8 mouse cellular contexts compared by ENCODE assay signal in genomic region chr1:171246709-171247452, GRCm38 (mm10). TPM values are rescaled to one million over a fixed set of nuclear protein-coding genes. Genes with fewer than 3 reads are reported as not detected.
DNase-seq lines count a peak whose midpoint lies in the region; ATAC-seq and TF ChIP-seq lines count a peak whose summit lies in the region.

No protein-coding gene starts in this region.

- peaks cover 2 to 21% of the 10 kb centered on the region in 2 experiments; a peak in 3 of 4 replicates for H3K4me1 ChIP-seq in MEL (ENCODE audit: control insufficient read depth in 1 of 2, insufficient read depth in 2 of 2, low read length in 2 of 2)
- peaks cover 3% of the 10 kb centered on the region; the same call in 1 of the 2 replicates for H3K4me1 ChIP-seq in cerebellum, adult 2 months (ENCODE audit: control insufficient read depth, insufficient read depth, low read length)
- peaks cover 10% of the 10 kb centered on the region; the same call in 1 of the 2 replicates for H3K4me1 ChIP-seq in forebrain, postnatal 0 days (ENCODE audit: insufficient read depth)
- peaks cover 56% of the 10 kb centered on the region for H3K4me1 ChIP-seq in lung, embryonic 15.5 days

- TF ChIP-seq CTCF in MEL (IDR thresholded peaks at IDR 0.05 in 2 of 3, conservative IDR thresholded peaks at IDR 0.05 in 1 of 3; ENCODE audit: control insufficient read depth in 1 of 3, insufficient read depth in 1 of 3, low read depth in 2 of 3, low read length in 3 of 3, poor library complexity in 1 of 3, severe bottlenecking in 1 of 3): peak; percentile 63 to 86 (median 78); a peak in 5 of 6 replicates
- TF ChIP-seq CTCF in cerebellum, adult 2 months (IDR thresholded peaks at IDR 0.05; ENCODE audit: borderline replicate concordance, insufficient read depth, low read depth, low read length): peak; percentile 74
- TF ChIP-seq CTCF in forebrain, postnatal 0 days (IDR thresholded peaks at IDR 0.05; ENCODE audit: low read depth): peak; percentile 95

- H3K79me2 ChIP-seq in MEL (ENCODE audit: control insufficient read depth, insufficient read depth, low read length, poor library complexity): peaks cover 11% of the 10 kb centered on the region

- peak; percentile 96 for ATAC-seq in forebrain, postnatal 0 days
- ATAC-seq in lung, embryonic 15.5 days (ENCODE audit: borderline replicate concordance, extremely low read depth, low FRiP score, low TSS enrichment): peak; percentile 86

- under 1% methylated on average over 41 of the region's 41 CpGs for WGBS in cerebellum, adult 2 months
- WGBS in forebrain, postnatal 0 days: 2% methylated on average over 41 of the region's 41 CpGs
- WGBS in lung, embryonic 15.5 days: under 1% methylated on average over 41 of the region's 41 CpGs

- H3K9ac ChIP-seq in MEL (ENCODE audit: control insufficient read depth, low read depth, low read length, poor library complexity, severe bottlenecking): peak overlapping the region; percentile 86
- H3K9ac ChIP-seq in forebrain, postnatal 0 days: peak overlapping the region; percentile 92
- H3K9ac ChIP-seq in lung, embryonic 15.5 days: peak overlapping the region; percentile 85

- no peaks in the 10 kb centered on the region for H3K9me3 ChIP-seq in MEL (replicated peaks; ENCODE audit: insufficient read depth, low read length)
- no peaks in the 10 kb centered on the region for H3K9me3 ChIP-seq in forebrain, postnatal 0 days (ENCODE audit: low read length)
- H3K9me3 ChIP-seq in lung, embryonic 15.5 days: no peaks in the 10 kb centered on the region

- TF ChIP-seq EP300 in MEL (IDR thresholded peaks at IDR 0.05; ENCODE audit: low read depth in 1 of 2, low read length in 2 of 2): peak in 1 of 2 experiments; percentile 66; a peak in 1 of 4 replicates

- no peaks in the 10 kb centered on the region; a peak in 1 of 4 replicates for H3K27me3 ChIP-seq in MEL (ENCODE audit: control insufficient read depth in 1 of 2, insufficient read depth in 2 of 2, low read length in 2 of 2)
- H3K27me3 ChIP-seq in cerebellum, adult 2 months (ENCODE audit: control insufficient read depth, insufficient read depth, low read length): no peaks in the 10 kb centered on the region
- H3K27me3 ChIP-seq in forebrain, postnatal 0 days (ENCODE audit: insufficient read depth, low read length): no peaks in the 10 kb centered on the region
- H3K27me3 ChIP-seq in lung, embryonic 15.5 days: 0 out of 2 replicates have a peak, but pooled peaks cover 4% of the 10 kb centered on the region

- TF ChIP-seq POLR2A in MEL (IDR thresholded peaks at IDR 0.05; ENCODE audit: control insufficient read depth in 1 of 2, insufficient read depth in 1 of 2, low read depth in 1 of 2, low read length in 2 of 2, poor library complexity in 1 of 2): peak; percentile 93 to 99
- peak; percentile 49; the same call in 1 of the 2 replicates for TF ChIP-seq POLR2A in cerebellum, adult 2 months (IDR thresholded peaks at IDR 0.05; ENCODE audit: borderline replicate concordance, insufficient read depth, low read length)

- H3K36me3 ChIP-seq in MEL (ENCODE audit: control insufficient read depth in 1 of 2, insufficient read depth in 2 of 2, low read length in 2 of 2): peaks cover 0 to 12% of the 10 kb centered on the region in 2 experiments; a peak in 2 of 4 replicates
- 0 out of 2 replicates have a peak, but pooled peaks cover 9% of the 10 kb centered on the region for H3K36me3 ChIP-seq in forebrain, postnatal 0 days (ENCODE audit: insufficient read depth)
- H3K36me3 ChIP-seq in lung, embryonic 15.5 days: peaks cover 27% of the 10 kb centered on the region; the same call in 1 of the 2 replicates

- peak; percentile 100 for DNase-seq in MEL (ENCODE audit: low read depth, low spot score)
- DNase-seq in cerebellum, adult 2 months: peak; percentile 98
- peak; percentile 99 for DNase-seq in forebrain, postnatal 0 days
- DNase-seq in heart, postnatal 4 days: peak; percentile 98
- DNase-seq in layer of hippocampus, adult 8-10 months (ENCODE audit: low spot score in 2 of 2): peak; percentile 97 to 98
- DNase-seq in ovary, adult 18-20 months (ENCODE audit: low spot score): peak; percentile 96
- peak; percentile 98 for DNase-seq in thymus, postnatal 0 days (ENCODE audit: low spot score)

- TF ChIP-seq RAD21 in MEL (IDR thresholded peaks at IDR 0.05; ENCODE audit: low read depth, low read length): no peak

- H3K4me3 ChIP-seq in MEL (ENCODE audit: control insufficient read depth in 1 of 2, insufficient read depth in 1 of 2, low read depth in 2 of 2, low read length in 2 of 2): peak overlapping the region; percentile 77 to 88
- H3K4me3 ChIP-seq in cerebellum, adult 2 months (replicated peaks; ENCODE audit: insufficient read depth, low read depth, low read length): peak overlapping the region; percentile 93
- peak overlapping the region; percentile 75 for H3K4me3 ChIP-seq in forebrain, postnatal 0 days (ENCODE audit: low read depth, low read length)
- H3K4me3 ChIP-seq in lung, embryonic 15.5 days: peak overlapping the region; percentile 84

- H3K27ac ChIP-seq in MEL (ENCODE audit: control insufficient read depth, low read depth, low read length): peak overlapping the region; percentile 78
- H3K27ac ChIP-seq in cerebellum, adult 2 months (ENCODE audit: insufficient read depth, low read length): peak overlapping the region; percentile 80
- H3K27ac ChIP-seq in forebrain, postnatal 0 days (ENCODE audit: low read depth, low read length): peak overlapping the region; percentile 75
- H3K27ac ChIP-seq in lung, embryonic 15.5 days: peak overlapping the region; percentile 96

- peak overlapping the region; percentile 64 for H3K4me2 ChIP-seq in forebrain, postnatal 0 days (ENCODE audit: low read depth)
- peak overlapping the region; percentile 75 for H3K4me2 ChIP-seq in lung, embryonic 15.5 days

RNA-seq across cellular contexts. Expression of gene Adamts4, which starts 3.3 kb away (rescaled TPM):
- not detected in 2 replicates for total RNA-seq in MEL (2012; rRNA removed)
- under 1 TPM in 1 of 2 experiments, not detected in 1; 0.03 TPM for polyA plus RNA-seq in MEL (2012; ENCODE audit: insufficient read depth in 1 of 2, insufficient read length in 2 of 2, low read depth in 1 of 2, low replicate concordance in 2 of 2, missing spikeins in 1 of 2)
- 26.1 and 29.8 TPM in 2 replicates for polyA plus RNA-seq in cerebellum, adult 2 months (2012; rRNA removed)
- total RNA-seq in forebrain, postnatal 0 days (2014; rRNA removed): 4.5 and 5.9 TPM in 2 replicates
- polyA plus RNA-seq in forebrain, postnatal 0 days (2015; fragmentation: Nextera tagmentation; extraction: Ambion mirVana): 2.6 and 5.6 TPM in 2 replicates
- 1 to 10 TPM; 8.2 to 8.7 TPM for total RNA-seq in heart, postnatal 4 days (2021)
- total RNA-seq in layer of hippocampus, adult 8-10 months (2022): 10 to 100 TPM; 11.6 to 13.7 (median 12.4) TPM
- 7.4 and 9.6 TPM in 2 replicates for polyA plus RNA-seq in lung, embryonic 15.5 days (2015; fragmentation: Nextera tagmentation; extraction: Ambion mirVana)
- polyA plus RNA-seq in thymus, postnatal 0 days (2015; fragmentation: Nextera tagmentation; extraction: Ambion mirVana): 0.68 and 0.86 TPM in 2 replicates

RNA-seq across cellular contexts. Expression of gene Ndufs2, which starts 4.3 kb away (rescaled TPM):
- 164 and 169 TPM in 2 replicates for total RNA-seq in MEL (2012; rRNA removed)
- polyA plus RNA-seq in MEL (2012; ENCODE audit: insufficient read depth in 1 of 2, insufficient read length in 2 of 2, low read depth in 1 of 2, low replicate concordance in 2 of 2, missing spikeins in 1 of 2): 100 to 1,000 TPM; 292 to 415 TPM
- 282 and 283 TPM in 2 replicates for polyA plus RNA-seq in cerebellum, adult 2 months (2012; rRNA removed)
- total RNA-seq in forebrain, postnatal 0 days (2014; rRNA removed): 203 and 270 TPM in 2 replicates
- polyA plus RNA-seq in forebrain, postnatal 0 days (2015; fragmentation: Nextera tagmentation; extraction: Ambion mirVana): 219 and 243 TPM in 2 replicates
- total RNA-seq in heart, postnatal 4 days (2021): 100 to 1,000 TPM; 862 to 916 TPM
- total RNA-seq in layer of hippocampus, adult 8-10 months (2022): 100 to 1,000 TPM; 263 to 286 (median 271) TPM
- polyA plus RNA-seq in lung, embryonic 15.5 days (2015; fragmentation: Nextera tagmentation; extraction: Ambion mirVana): 241 and 266 TPM in 2 replicates
- 215 and 218 TPM in 2 replicates for polyA plus RNA-seq in thymus, postnatal 0 days (2015; fragmentation: Nextera tagmentation; extraction: Ambion mirVana)

RNA-seq across cellular contexts. Expression of gene Fcer1g, which starts 12.7 kb away (rescaled TPM):
- total RNA-seq in MEL (2012; rRNA removed): 0.36 and 0.62 TPM in 2 replicates
- 1 to 10 TPM in 1 of 2 experiments, not detected in 1; 1.1 TPM for polyA plus RNA-seq in MEL (2012; ENCODE audit: insufficient read depth in 1 of 2, insufficient read length in 2 of 2, low read depth in 1 of 2, low replicate concordance in 2 of 2, missing spikeins in 1 of 2)
- polyA plus RNA-seq in cerebellum, adult 2 months (2012; rRNA removed): 12.4 and 13.2 TPM in 2 replicates
- 7.6 and 11.2 TPM in 2 replicates for total RNA-seq in forebrain, postnatal 0 days (2014; rRNA removed)
- 33.2 and 37.9 TPM in 2 replicates for polyA plus RNA-seq in forebrain, postnatal 0 days (2015; fragmentation: Nextera tagmentation; extraction: Ambion mirVana)
- total RNA-seq in heart, postnatal 4 days (2021): 10 to 100 TPM in 1 of 2 experiments, 1 to 10 TPM in 1; 8.7 to 10.1 TPM
- total RNA-seq in layer of hippocampus, adult 8-10 months (2022): 10 to 100 TPM; 10.9 to 95.1 (median 48.8) TPM
- polyA plus RNA-seq in lung, embryonic 15.5 days (2015; fragmentation: Nextera tagmentation; extraction: Ambion mirVana): 46.3 and 46.7 TPM in 2 replicates
- 93.8 and 97.1 TPM in 2 replicates for polyA plus RNA-seq in thymus, postnatal 0 days (2015; fragmentation: Nextera tagmentation; extraction: Ambion mirVana)

RNA-seq across cellular contexts. Expression of gene Apoa2, which starts 22.0 kb away (rescaled TPM):
- total RNA-seq in MEL (2012; rRNA removed): not detected in 2 replicates
- under 1 TPM in 1 of 2 experiments, not detected in 1; 0.15 TPM for polyA plus RNA-seq in MEL (2012; ENCODE audit: insufficient read depth in 1 of 2, insufficient read length in 2 of 2, low read depth in 1 of 2, low replicate concordance in 2 of 2, missing spikeins in 1 of 2)
- polyA plus RNA-seq in cerebellum, adult 2 months (2012; rRNA removed): 4.1 and 6.3 TPM in 2 replicates
- 0.92 and 2.0 TPM in 2 replicates for total RNA-seq in forebrain, postnatal 0 days (2014; rRNA removed)
- 2.7 and 4.0 TPM in 2 replicates for polyA plus RNA-seq in forebrain, postnatal 0 days (2015; fragmentation: Nextera tagmentation; extraction: Ambion mirVana)
- total RNA-seq in heart, postnatal 4 days (2021): 1 to 10 TPM; 1.7 to 1.8 TPM
- total RNA-seq in layer of hippocampus, adult 8-10 months (2022): 1 to 10 TPM; 1.9 to 3.1 (median 2.5) TPM
- polyA plus RNA-seq in lung, embryonic 15.5 days (2015; fragmentation: Nextera tagmentation; extraction: Ambion mirVana): 9.5 and 38.1 TPM in 2 replicates
- 4.0 and 5.1 TPM in 2 replicates for polyA plus RNA-seq in thymus, postnatal 0 days (2015; fragmentation: Nextera tagmentation; extraction: Ambion mirVana)

RNA-seq across cellular contexts. Expression of gene B4galt3, which starts 23.2 kb away (rescaled TPM):
- total RNA-seq in MEL (2012; rRNA removed): 16.5 and 16.8 TPM in 2 replicates
- 10 to 100 TPM in 1 of 2 experiments, not detected in 1; 33.1 TPM for polyA plus RNA-seq in MEL (2012; ENCODE audit: insufficient read depth in 1 of 2, insufficient read length in 2 of 2, low read depth in 1 of 2, low replicate concordance in 2 of 2, missing spikeins in 1 of 2)
- polyA plus RNA-seq in cerebellum, adult 2 months (2012; rRNA removed): 69.6 and 72.2 TPM in 2 replicates
- 75.1 and 99.3 TPM in 2 replicates for total RNA-seq in forebrain, postnatal 0 days (2014; rRNA removed)
- 104 and 115 TPM in 2 replicates for polyA plus RNA-seq in forebrain, postnatal 0 days (2015; fragmentation: Nextera tagmentation; extraction: Ambion mirVana)
- total RNA-seq in heart, postnatal 4 days (2021): 10 to 100 TPM; 26.7 to 29.9 TPM
- total RNA-seq in layer of hippocampus, adult 8-10 months (2022): 10 to 100 TPM; 63.5 to 76.8 (median 70.2) TPM
- polyA plus RNA-seq in lung, embryonic 15.5 days (2015; fragmentation: Nextera tagmentation; extraction: Ambion mirVana): 81.2 and 87.2 TPM in 2 replicates
- 43.9 and 50.6 TPM in 2 replicates for polyA plus RNA-seq in thymus, postnatal 0 days (2015; fragmentation: Nextera tagmentation; extraction: Ambion mirVana)

Comparison
In these comparisons a context has a peak if more than half of its experiments do, and no peak if none do; other contexts are left out.
1. Peak in every context shown above with its lines: DNase-seq, ATAC-seq, H3K4me3 ChIP-seq and H3K27ac ChIP-seq.